Mouse (Mus musculus) lung, postnatal 0 days (tissue): ENCODE data around the gene Calml4. TPM values are rescaled to one million over a fixed set of nuclear protein-coding genes. Genes with fewer than 3 reads are reported as not detected.

ENCODE experiments used
- ATAC-seq: fragments of 200-750 bp; cut with Nextera tagmentation; 2 replicates; pipeline ENCODE4 v1.8.0; 2017; ENCODE audit warnings: moderate library complexity
- DNase-seq: peaks from one replicate; pipeline ENCODE4 v3.0.0-alpha.2; 2016; ENCODE audit warnings: low spot score
- H3K27ac ChIP-seq: fragments of 300-500 bp; sonication (generic); 2 replicates; pipeline ENCODE4 v1.5.1; 2014; ENCODE audit warnings: antibody characterized with exemption, mild to moderate bottlenecking, low read length, mixed read lengths
- H3K27me3 ChIP-seq: fragments of 300-500 bp; sonication (generic); replicated peaks from 2 replicates; pipeline ENCODE4 v1.6.1; 2014; ENCODE audit warnings: low read length, mixed read lengths; ENCODE audit not compliant: insufficient read depth
- H3K36me3 ChIP-seq: fragments of 300-500 bp; sonication (generic); 2 replicates; pipeline ENCODE4 v1.6.1; 2014; ENCODE audit warnings: low read length, mixed read lengths; ENCODE audit not compliant: insufficient read depth
- H3K4me1 ChIP-seq: fragments of 300-500 bp; sonication (generic); 2 replicates; pipeline ENCODE4 v1.6.1; 2014; ENCODE audit warnings: antibody characterized with exemption, low read depth, low read length, mixed read lengths; ENCODE audit not compliant: insufficient read depth
- H3K4me2 ChIP-seq: fragments of 300-500 bp; sonication (generic); replicated peaks from 2 replicates; pipeline ENCODE4 v1.6.1; 2014; ENCODE audit warnings: low read depth, mild to moderate bottlenecking, low read length, moderate library complexity, mixed read lengths
- H3K4me3 ChIP-seq: fragments of 300-500 bp; sonication (generic); 2 replicates; pipeline ENCODE4 v1.5.1; 2014; ENCODE audit warnings: low read depth, low read length
- H3K9ac ChIP-seq: fragments of 300-500 bp; sonication (generic); replicated peaks from 2 replicates; pipeline ENCODE4 v1.6.1; 2014; ENCODE audit warnings: low read depth, mild to moderate bottlenecking
- H3K9me3 ChIP-seq: fragments of 300-500 bp; sonication (generic); 2 replicates; pipeline ENCODE4 v1.6.1; 2016; ENCODE audit warnings: low read length, mixed read lengths
- CTCF ChIP-seq: IDR thresholded peaks from 2 replicates; pipeline ENCODE4 v1.5.1; 2016; ENCODE audit warnings: antibody characterized with exemption, mild to moderate bottlenecking
- EP300 ChIP-seq: IDR thresholded peaks from 2 replicates; pipeline ENCODE4 v1.6.1; 2016; ENCODE audit warnings: antibody characterized with exemption, mild to moderate bottlenecking, control low read depth
- WGBS: fragments of 180-500 bp; shearing (Covaris S2); extraction: QIAGEN DNeasy Blood & Tissue Kit; methylation state at CpG from one replicate; pipeline ENCODE4 v1.1.7; 2014; 5-methylcytosine and 5-hydroxymethylcytosine counted together
- polyA plus RNA-seq: library from polyadenylated mRNA; unstranded; fragments of >200 nt; fragmentation: Nextera tagmentation; extraction: Ambion mirVana; gene quantifications from 2 replicates; pipeline ENCODE4 v1.2.1, GENCODE M21; 2015

Calml4 gene
- polyA plus RNA-seq, 1 experiment from 2014 or later: 20.6 TPM

GRCm38 (mm10) chr9:62820829-62821228 is 37.1 kb upstream of the Calml4 start:
- Histone ChIP-seq H3K9me3 (no peaks in the 10 kb centered on the region), H3K4me3 (no peak overlapping the region), H3K27ac (no peak overlapping the region), H3K9ac (no peak overlapping the region), H3K27me3 (no peaks in the 10 kb centered on the region), H3K4me1 (peaks cover 3% of the 10 kb centered on the region; the same call in 1 of the 2 replicates), H3K36me3 (no peaks in the 10 kb centered on the region), H3K4me2 (no peak overlapping the region)
- TF ChIP-seq EP300 (no peak), CTCF (no peak)
- 78% methylated on average over 6 of the region's 6 CpGs for WGBS
- DNase-seq (no peak), ATAC-seq (no peak)

GRCm38 (mm10) chr9:62821811-62822210 is 36.1 kb upstream of the Calml4 start:
- no peak for TF ChIP-seq EP300
- no peak for TF ChIP-seq CTCF

GRCm38 (mm10) chr9:62825791-62826393 is 32.0 kb upstream of the Calml4 start:
- Histone ChIP-seq H3K4me3 (no peak overlapping the region), H3K9ac (no peak overlapping the region), H3K36me3 (no peaks in the 10 kb centered on the region), H3K4me2 (no peak overlapping the region), H3K9me3 (no peaks in the 10 kb centered on the region), H3K27ac (no peak overlapping the region), H3K4me1 (peaks cover 8% of the 10 kb centered on the region; the same call in 1 of the 2 replicates), H3K27me3 (no peaks in the 10 kb centered on the region)
- 15% methylated on average over 9 of the region's 9 CpGs for WGBS
- DNase-seq: no peak
- ATAC-seq: no peak
- TF ChIP-seq EP300: no peak
- no peak for TF ChIP-seq CTCF

More at GRCm38 (mm10) chr9:62821811-62822210, 36.1 kb upstream of the Calml4 start:
- Histone ChIP-seq H3K36me3 (no peaks in the 10 kb centered on the region), H3K27ac (no peak overlapping the region), H3K4me1 (peaks cover 5% of the 10 kb centered on the region; the same call in 1 of the 2 replicates), H3K9me3 (no peaks in the 10 kb centered on the region), H3K27me3 (no peaks in the 10 kb centered on the region), H3K4me2 (no peak overlapping the region), H3K9ac (no peak overlapping the region), H3K4me3 (no peak overlapping the region)
- DNase-seq (no peak), ATAC-seq (no peak)
- 96% methylated on average over 7 of the region's 7 CpGs for WGBS

DNA sequence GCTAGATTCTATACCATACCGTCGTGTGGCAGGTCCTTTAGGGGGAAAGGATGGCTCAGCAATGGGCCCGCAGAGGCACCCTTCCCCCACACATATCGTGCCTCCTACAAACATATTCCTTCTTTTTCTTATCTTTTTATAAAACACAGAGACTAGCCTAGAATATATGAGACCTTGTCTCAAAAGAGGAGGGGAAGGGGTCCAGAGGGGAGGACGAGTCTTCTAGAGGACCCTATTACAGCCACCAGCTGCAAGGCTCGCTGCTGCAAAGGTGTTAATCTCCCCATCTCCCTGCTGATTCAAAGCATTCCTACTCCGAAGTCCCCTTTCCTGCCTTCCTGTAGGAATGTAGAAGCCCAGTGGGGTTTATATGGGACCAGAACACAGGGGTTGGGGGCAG is 31.4 kb upstream of the Calml4 start:
- no peak for DNase-seq
- no peak for TF ChIP-seq EP300
- TF ChIP-seq CTCF: no peak
- H3K36me3 ChIP-seq: no peaks in the 10 kb centered on the region
- H3K4me1 ChIP-seq: peaks cover 8% of the 10 kb centered on the region; the same call in 1 of the 2 replicates
- WGBS: 16% methylated on average over 7 of the region's 7 CpGs
- no peak overlapping the region for H3K27ac ChIP-seq
- no peak for ATAC-seq
- no peaks in the 10 kb centered on the region for H3K27me3 ChIP-seq
- H3K9ac ChIP-seq: no peak overlapping the region
- H3K9me3 ChIP-seq: no peaks in the 10 kb centered on the region
- H3K4me3 ChIP-seq: no peak overlapping the region
- no peak overlapping the region for H3K4me2 ChIP-seq

GRCm38 (mm10) chr9:62827939-62828652 is 29.8 kb upstream of the Calml4 start:
- DNase-seq (peak; percentile 86), ATAC-seq (no peak)
- Histone ChIP-seq H3K4me2 (peak overlapping the region; percentile 61), H3K4me3 (peak overlapping the region; percentile 30), H3K27me3 (no peaks in the 10 kb centered on the region), H3K27ac (peak overlapping the region; percentile 51), H3K36me3 (no peaks in the 10 kb centered on the region), H3K9me3 (no peaks in the 10 kb centered on the region), H3K9ac (no peak overlapping the region), H3K4me1 (peaks cover 8% of the 10 kb centered on the region; the same call in 1 of the 2 replicates)
- WGBS: 5% methylated on average over 24 of the region's 24 CpGs
- TF ChIP-seq EP300 (peak; percentile 54), CTCF (peak; percentile 69)

- H3K36me3 ChIP-seq: no peaks in the 10 kb centered on the region
- peak overlapping the region; percentile 61 for H3K4me2 ChIP-seq
- no peak overlapping the region for H3K9ac ChIP-seq
- H3K4me3 ChIP-seq: peak overlapping the region; percentile 30; the same call in 1 of the 2 replicates
- TF ChIP-seq CTCF: peak; percentile 99
- TF ChIP-seq EP300: peak; percentile 43; the same call in 1 of the 2 replicates
- H3K27ac ChIP-seq: peak overlapping the region; percentile 51; the same call in 1 of the 2 replicates
- H3K27me3 ChIP-seq: no peaks in the 10 kb centered on the region
- under 1% methylated on average over 23 of the region's 23 CpGs for WGBS
- peak; percentile 99 for ATAC-seq
- H3K4me1 ChIP-seq: peaks cover 8% of the 10 kb centered on the region; the same call in 1 of the 2 replicates
- DNase-seq: peak; percentile 99
- no peaks in the 10 kb centered on the region for H3K9me3 ChIP-seq
Observed at GRCm38 (mm10) chr9:62828662-62829086, 29.2 kb upstream of the Calml4 start.
